Mouse (Mus musculus) forebrain, embryonic 12.5 days (tissue): Measurements from ENCODE around the gene Baz1b. TPM values are rescaled to one million over a fixed set of nuclear protein-coding genes. Genes with fewer than 3 reads are reported as not detected.
A peak's percentile ranks its signal among the peaks of the same experiment; 100 is the strongest.

Experiments used
- ATAC-seq: fragments of 200-750 bp; cut with Nextera tagmentation; 2 replicates; pipeline ENCODE4 v1.8.0; 2017; ENCODE audit warnings: moderate TSS enrichment; ENCODE audit not compliant: low FRiP score
- H3K27ac ChIP-seq: fragments of 300-500 bp; sonication (generic); 2 replicates; pipeline ENCODE4 v1.5.1; 2016; ENCODE audit warnings: mild to moderate bottlenecking
- H3K27me3 ChIP-seq: fragments of 300-500 bp; sonication (generic); 2 replicates; pipeline ENCODE4 v1.6.1; 2016; ENCODE audit warnings: mild to moderate bottlenecking
- H3K36me3 ChIP-seq: fragments of 300-500 bp; sonication (generic); replicated peaks from 2 replicates; pipeline ENCODE4 v1.6.1; 2016; ENCODE audit warnings: mild to moderate bottlenecking
- H3K4me1 ChIP-seq: fragments of 300-500 bp; sonication (generic); 2 replicates; pipeline ENCODE4 v1.6.1; 2016
- H3K4me2 ChIP-seq: fragments of 300-500 bp; sonication (generic); 2 replicates; pipeline ENCODE4 v1.6.1; 2016; ENCODE audit warnings: mild to moderate bottlenecking, moderate library complexity
- H3K4me3 ChIP-seq: fragments of 300-500 bp; sonication (generic); replicated peaks from 2 replicates; pipeline ENCODE4 v1.5.1; 2016; ENCODE audit warnings: mild to moderate bottlenecking
- H3K9ac ChIP-seq: fragments of 300-500 bp; sonication (generic); 2 replicates; pipeline ENCODE4 v1.6.1; 2016; ENCODE audit warnings: mild to moderate bottlenecking
- H3K9me3 ChIP-seq: fragments of 300-500 bp; sonication (generic); 2 replicates; pipeline ENCODE4 v1.6.1; 2016
- WGBS: fragments of 180-500 bp; shearing (Covaris S2); methylation state at CpG from one replicate; pipeline ENCODE4 v1.1.7; 2016; 5-methylcytosine and 5-hydroxymethylcytosine counted together
- polyA plus RNA-seq: library from polyadenylated mRNA; unstranded; fragments of >200 nt; fragmentation: Nextera tagmentation; extraction: Ambion mirVana; gene quantifications from 2 replicates; pipeline ENCODE4 v1.2.1, GENCODE M21; 2016

The Baz1b gene
- polyA plus RNA-seq, 1 experiment from 2014 or later = 75.0 TPM

- WGBS = 62% methylated on average over 8 of the region's 8 CpGs
- peaks cover 43% of the 10 kb centered on the region for H3K36me3 ChIP-seq
- no peak overlapping the region for H3K9ac ChIP-seq
- H3K4me1 ChIP-seq = 0 out of 2 replicates have a peak, but pooled peaks cover 3% of the 10 kb centered on the region
- no peak overlapping the region for H3K27ac ChIP-seq
- H3K27me3 ChIP-seq = no peaks in the 10 kb centered on the region
- peaks cover 4% of the 10 kb centered on the region; the same call in 1 of the 2 replicates for H3K9me3 ChIP-seq
- no peak overlapping the region for H3K4me3 ChIP-seq
- ATAC-seq = no peak
- H3K4me2 ChIP-seq = no peak overlapping the region
These were observed 3.8 kb upstream of the Baz1b start for GRCm38 (mm10) chr5:135183131-135183861.

DNA sequence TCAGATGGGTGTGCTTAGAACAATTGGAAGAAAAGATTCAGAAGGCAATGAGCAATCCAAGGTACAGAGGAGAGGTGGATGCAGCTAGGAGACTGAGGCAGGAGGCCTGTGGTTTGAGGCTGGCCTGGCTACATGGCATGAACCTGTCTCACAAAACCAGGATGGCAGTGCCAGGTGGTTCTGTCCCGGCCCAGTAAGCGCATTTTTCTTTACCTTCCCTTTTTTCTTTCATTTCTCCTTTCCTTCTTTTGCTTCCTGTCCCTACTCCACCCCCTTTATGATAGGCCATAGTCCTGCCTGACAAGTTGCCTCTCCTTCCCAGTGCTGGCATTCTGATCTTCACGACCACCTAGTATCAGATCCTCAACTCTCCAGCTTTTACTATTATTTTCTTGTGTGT is 2.0 kb upstream of the Baz1b start:
- ATAC-seq = no peak
- Histone ChIP-seq H3K4me3 (no peak overlapping the region), H3K27ac (no peak overlapping the region), H3K36me3 (peaks cover 34% of the 10 kb centered on the region), H3K4me2 (no peak overlapping the region), H3K9me3 (peaks cover 4% of the 10 kb centered on the region; the same call in 1 of the 2 replicates), H3K4me1 (peaks cover 19% of the 10 kb centered on the region), H3K27me3 (no peaks in the 10 kb centered on the region), H3K9ac (no peak overlapping the region)
- 96% methylated on average over 3 of the region's 3 CpGs for WGBS

DNA sequence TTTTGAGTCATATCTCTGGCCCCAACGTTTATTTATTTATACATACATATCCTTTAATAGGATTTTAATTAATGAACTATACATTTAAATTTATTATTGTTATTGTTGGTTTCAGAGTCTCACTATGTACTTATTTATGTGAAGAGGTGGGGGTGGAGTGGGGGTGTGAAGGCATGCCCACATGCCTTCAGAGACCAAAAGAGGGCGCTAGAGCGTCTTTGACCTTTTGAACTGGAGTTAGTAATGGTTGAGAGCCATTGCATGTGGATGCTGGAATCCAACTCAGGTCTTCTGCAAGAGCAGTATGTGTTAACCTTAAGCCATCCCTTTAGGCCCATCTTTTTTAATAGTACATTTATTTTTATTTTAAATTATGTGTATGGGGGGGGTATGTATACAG is 1.5 kb upstream of the Baz1b start:
- Histone ChIP-seq H3K27ac (no peak overlapping the region), H3K9me3 (peaks cover 4% of the 10 kb centered on the region; the same call in 1 of the 2 replicates), H3K9ac (no peak overlapping the region), H3K27me3 (no peaks in the 10 kb centered on the region), H3K36me3 (peaks cover 31% of the 10 kb centered on the region), H3K4me2 (no peak overlapping the region), H3K4me1 (peaks cover 21% of the 10 kb centered on the region), H3K4me3 (no peak overlapping the region)
- ATAC-seq = no peak
- WGBS = 33% methylated on average over 3 of the region's 3 CpGs

DNA sequence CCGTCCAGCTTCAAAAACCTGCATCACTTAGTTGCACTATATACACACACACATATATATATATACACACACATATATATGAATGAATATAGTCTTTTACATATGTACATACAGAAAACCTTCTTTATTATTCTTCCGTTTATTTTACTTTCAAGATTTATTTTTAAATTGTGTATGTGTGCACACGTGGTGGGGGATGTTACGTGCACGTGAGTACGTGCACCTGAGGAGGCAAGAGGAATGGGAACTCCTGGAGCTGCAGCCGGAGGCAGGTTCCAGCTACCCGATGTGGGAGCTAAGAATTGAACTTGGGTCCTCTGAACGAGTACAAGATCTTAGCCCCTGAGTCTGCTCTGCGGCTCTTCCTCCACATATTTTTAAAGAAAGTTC is 838 bp upstream of the Baz1b start:
- Histone ChIP-seq H3K4me1 (peaks cover 22% of the 10 kb centered on the region), H3K9ac (peak overlapping the region; percentile 96), H3K9me3 (peaks cover 4% of the 10 kb centered on the region; the same call in 1 of the 2 replicates), H3K36me3 (peaks cover 28% of the 10 kb centered on the region), H3K27ac (peak overlapping the region; percentile 95), H3K27me3 (no peaks in the 10 kb centered on the region), H3K4me2 (peak overlapping the region; percentile 77), H3K4me3 (peak overlapping the region; percentile 88)
- ATAC-seq = peak; percentile 4; the same call in 1 of the 2 replicates
- 20% methylated on average over 10 of the region's 10 CpGs for WGBS

DNA sequence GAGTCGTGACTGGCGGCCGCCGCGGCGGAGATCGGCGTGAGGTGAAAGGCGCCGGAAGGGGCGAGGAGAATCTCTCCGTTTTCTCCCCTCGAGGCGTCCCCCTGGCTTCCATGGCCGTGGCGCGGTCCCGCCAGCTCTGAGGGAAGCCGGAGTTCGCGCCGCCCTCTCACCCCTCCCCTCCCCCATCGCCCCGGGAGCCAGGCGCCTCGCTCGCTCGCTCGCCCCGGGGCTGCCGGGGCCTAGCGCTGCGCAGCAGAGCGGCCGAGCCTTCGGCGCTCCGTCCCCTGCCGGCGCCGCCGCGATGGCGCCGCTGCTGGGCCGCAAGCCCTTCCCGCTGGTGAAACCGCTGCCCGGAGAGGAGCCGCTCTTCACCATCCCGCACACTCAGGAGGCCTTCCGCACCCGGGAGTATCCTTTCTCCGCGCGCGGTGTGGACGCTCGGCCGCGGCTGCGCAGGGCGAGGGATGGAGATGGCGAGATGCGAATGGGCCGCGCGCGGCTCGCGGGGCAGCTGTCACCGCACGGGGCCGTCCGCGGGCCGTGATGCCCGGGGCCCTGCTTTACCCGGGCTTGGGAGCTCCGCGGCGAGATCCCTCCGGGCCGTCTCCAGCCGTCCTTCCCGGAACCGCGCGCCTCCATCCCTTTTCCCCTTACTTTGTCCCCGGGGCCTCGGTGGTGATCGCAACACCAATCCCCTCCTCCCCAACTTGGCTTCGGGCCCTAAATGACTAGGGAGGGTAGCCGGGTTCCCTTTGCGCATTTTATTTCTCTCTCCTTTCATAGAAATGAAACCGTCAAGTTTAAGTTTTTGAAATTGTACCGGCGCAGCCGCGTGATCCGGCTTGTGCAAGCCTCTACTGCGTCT is 517 bp downstream of the Baz1b start:
- Histone ChIP-seq H3K27me3 (no peaks in the 10 kb centered on the region), H3K9ac (peak overlapping the region; percentile 96), H3K4me3 (peak overlapping the region; percentile 88), H3K4me2 (peak overlapping the region; percentile 77), H3K4me1 (peaks cover 34% of the 10 kb centered on the region), H3K36me3 (peaks cover 17% of the 10 kb centered on the region), H3K27ac (peak overlapping the region; percentile 95), H3K9me3 (peaks cover 4% of the 10 kb centered on the region; the same call in 1 of the 2 replicates)
- ATAC-seq = peak; percentile 71
- WGBS = under 1% methylated on average over 93 of the region's 102 CpGs

- Histone ChIP-seq H3K36me3 (peaks cover 14% of the 10 kb centered on the region), H3K9ac (peak overlapping the region; percentile 96), H3K4me1 (peaks cover 37% of the 10 kb centered on the region), H3K9me3 (peaks cover 4% of the 10 kb centered on the region; the same call in 1 of the 2 replicates), H3K4me3 (peak overlapping the region; percentile 88), H3K27me3 (no peaks in the 10 kb centered on the region), H3K4me2 (peak overlapping the region; percentile 77), H3K27ac (peak overlapping the region; percentile 95)
- ATAC-seq = no peak
- WGBS = 0% methylated on average over 8 of the region's 8 CpGs
These were observed 1.1 kb downstream of the Baz1b start for GRCm38 (mm10) chr5:135188214-135188554.

DNA sequence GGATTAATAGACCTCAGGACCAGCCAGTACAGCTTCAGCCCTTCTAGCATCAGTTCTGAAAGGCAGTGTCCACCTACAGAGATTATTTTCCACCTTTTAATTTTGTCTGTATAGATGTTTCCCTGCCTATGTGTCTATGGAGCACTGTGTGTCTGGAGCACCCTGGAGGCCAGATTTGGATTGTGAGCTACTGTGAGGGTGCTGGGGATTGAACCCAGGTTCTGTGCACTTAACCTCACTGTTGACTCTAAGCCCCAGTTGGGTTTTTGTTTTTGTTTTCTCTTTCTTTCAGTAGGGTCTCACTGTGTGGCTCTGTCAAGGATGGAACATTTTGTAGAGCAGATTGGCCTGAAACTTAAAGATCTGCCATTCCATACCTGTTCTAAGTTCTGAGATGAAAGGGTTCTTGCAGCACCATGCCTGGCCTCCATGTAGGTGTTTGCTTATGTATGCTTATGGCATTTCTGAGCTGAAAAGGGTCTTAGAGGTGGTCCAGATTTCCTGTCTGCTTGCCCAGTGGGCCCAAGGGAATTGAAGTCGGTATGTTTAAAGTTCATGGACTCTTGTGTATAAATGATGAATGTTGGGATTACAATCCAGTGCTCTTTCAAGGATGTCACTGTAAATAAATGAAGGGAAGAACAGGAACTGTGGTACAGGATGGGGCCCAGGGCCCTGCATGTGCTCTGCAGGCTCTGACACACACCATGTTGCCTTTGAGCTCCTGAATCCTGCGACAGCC is 2.4 kb downstream of the Baz1b start:
- Histone ChIP-seq H3K36me3 (peaks cover 19% of the 10 kb centered on the region), H3K4me2 (peak overlapping the region; percentile 77), H3K9me3 (peaks cover 4% of the 10 kb centered on the region; the same call in 1 of the 2 replicates), H3K27ac (no peak overlapping the region), H3K27me3 (no peaks in the 10 kb centered on the region), H3K9ac (peak overlapping the region; percentile 96), H3K4me3 (peak overlapping the region; percentile 88), H3K4me1 (peaks cover 37% of the 10 kb centered on the region)
- WGBS = 83% methylated on average over 2 of the region's 2 CpGs
- no peak for ATAC-seq

- no peaks in the 10 kb centered on the region for H3K27me3 ChIP-seq
- H3K27ac ChIP-seq = no peak overlapping the region
- H3K36me3 ChIP-seq = peaks cover 36% of the 10 kb centered on the region
- H3K9me3 ChIP-seq = no peaks in the 10 kb centered on the region
- no peak overlapping the region for H3K9ac ChIP-seq
- WGBS = 31% methylated on average over 2 of the region's 2 CpGs
- peaks cover 35% of the 10 kb centered on the region for H3K4me1 ChIP-seq
- ATAC-seq = no peak
- H3K4me2 ChIP-seq = no peak overlapping the region
- no peak overlapping the region for H3K4me3 ChIP-seq
These were observed 4.6 kb downstream of the Baz1b start for GRCm38 (mm10) chr5:135191620-135192019.

DNA sequence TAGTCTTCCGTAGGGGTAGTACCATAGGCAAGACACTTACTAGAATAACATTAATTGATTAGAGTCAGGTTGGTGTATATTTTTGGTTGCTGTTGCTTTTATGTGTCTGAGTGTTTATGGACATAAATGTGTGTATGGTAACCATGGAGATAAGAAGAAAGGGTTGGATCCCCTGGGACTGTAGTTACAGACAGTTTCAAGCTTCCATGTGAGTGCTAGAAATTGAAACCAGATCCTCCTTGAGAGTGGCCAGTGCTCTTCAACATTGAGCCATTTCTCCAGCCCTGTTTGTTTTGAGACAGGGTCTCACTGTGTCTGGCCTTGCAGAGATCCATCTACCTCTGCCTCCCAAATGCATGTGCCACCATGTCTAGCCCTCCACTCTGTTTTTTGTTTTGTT is 5.4 kb downstream of the Baz1b start:
- no peaks in the 10 kb centered on the region for H3K9me3 ChIP-seq
- H3K4me3 ChIP-seq = no peak overlapping the region
- no peak for ATAC-seq
- H3K27ac ChIP-seq = no peak overlapping the region
- no peak overlapping the region for H3K4me2 ChIP-seq
- peaks cover 35% of the 10 kb centered on the region for H3K4me1 ChIP-seq
- 98% methylated on average over 1 of the region's 1 CpGs for WGBS
- H3K36me3 ChIP-seq = peaks cover 42% of the 10 kb centered on the region
- no peaks in the 10 kb centered on the region for H3K27me3 ChIP-seq
- no peak overlapping the region for H3K9ac ChIP-seq

GRCm38 (mm10) chr5:135196367-135196766 is 9.3 kb downstream of the Baz1b start:
- Histone ChIP-seq H3K9me3 (no peaks in the 10 kb centered on the region), H3K36me3 (peaks cover 62% of the 10 kb centered on the region), H3K27me3 (no peaks in the 10 kb centered on the region), H3K9ac (no peak overlapping the region), H3K4me1 (peaks cover 15% of the 10 kb centered on the region), H3K4me3 (no peak overlapping the region), H3K27ac (no peak overlapping the region), H3K4me2 (no peak overlapping the region)
- WGBS = 85% methylated on average over 6 of the region's 6 CpGs
- ATAC-seq = no peak

DNA sequence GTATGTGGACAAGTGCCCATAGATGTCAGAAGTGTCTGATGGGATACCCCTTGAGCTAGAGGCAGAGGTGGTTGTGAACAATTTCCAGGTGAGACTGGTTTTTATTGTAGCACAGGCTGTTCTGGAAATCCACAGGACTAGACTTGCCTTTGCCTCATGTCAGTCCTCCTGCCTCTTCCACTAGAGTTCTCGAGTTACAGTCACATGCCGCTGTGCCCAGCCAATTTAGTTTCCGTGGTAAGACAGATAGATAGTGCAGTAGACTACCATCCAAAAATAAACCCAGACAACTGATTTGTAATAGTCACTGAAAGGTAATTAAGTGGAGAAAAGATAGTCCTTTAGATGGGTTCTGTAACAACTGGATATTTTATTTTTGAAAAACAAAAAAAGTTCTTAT is 15.7 kb downstream of the Baz1b start:
- Histone ChIP-seq H3K9ac (no peak overlapping the region), H3K4me1 (no peaks in the 10 kb centered on the region), H3K4me2 (no peak overlapping the region), H3K4me3 (no peak overlapping the region), H3K27ac (no peak overlapping the region), H3K36me3 (peaks cover 89% of the 10 kb centered on the region), H3K9me3 (no peaks in the 10 kb centered on the region), H3K27me3 (no peaks in the 10 kb centered on the region)
- 85% methylated on average over 3 of the region's 3 CpGs for WGBS
- no peak for ATAC-seq

GRCm38 (mm10) chr5:135208197-135208596 is 21.1 kb downstream of the Baz1b start:
- no peaks in the 10 kb centered on the region for H3K27me3 ChIP-seq
- H3K9ac ChIP-seq = no peak overlapping the region
- WGBS = 97% methylated on average over 1 of the region's 1 CpGs
- H3K4me1 ChIP-seq = no peaks in the 10 kb centered on the region
- ATAC-seq = no peak
- peaks cover 94% of the 10 kb centered on the region for H3K36me3 ChIP-seq
- no peaks in the 10 kb centered on the region for H3K9me3 ChIP-seq
- H3K27ac ChIP-seq = no peak overlapping the region
- H3K4me3 ChIP-seq = no peak overlapping the region
- no peak overlapping the region for H3K4me2 ChIP-seq
